Comparison of ENCODE assay signal across 13 mouse cellular contexts in the genomic region with DNA sequence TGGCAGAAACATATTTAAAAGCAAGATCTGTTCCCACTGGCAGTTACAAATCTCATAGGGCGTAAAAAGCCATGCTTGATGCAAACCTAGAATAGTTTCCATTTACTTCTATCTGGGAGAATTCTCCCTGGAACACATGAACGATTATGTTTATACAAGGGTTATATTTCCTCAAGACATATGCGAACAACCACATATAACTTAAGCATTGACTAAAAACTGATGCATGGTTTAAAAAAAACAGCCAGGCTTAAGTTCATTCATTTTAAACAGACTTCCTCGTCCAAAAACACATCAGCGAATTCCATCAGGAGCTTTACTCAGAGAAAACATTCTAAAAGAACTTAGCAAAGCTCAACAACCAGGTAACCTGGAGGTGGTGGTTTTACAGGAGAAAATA. TPM values are rescaled to one million over a fixed set of nuclear protein-coding genes. Genes with fewer than 3 reads are reported as not detected.
DNase-seq lines count a peak whose midpoint lies in the region; ATAC-seq and TF ChIP-seq lines count a peak whose summit lies in the region.
"Had no signal": no experiment of that assay in that cellular context is flagged by ENCODE, and none has a peak within 500 bp of the region (broad histone marks: within the 10 kb centered on the region; RNA-seq: fewer than 3 reads in every experiment).

No protein-coding gene starts in this region.

- no peak overlapping the region for H3K4me3 ChIP-seq in heart, embryonic 15.5 days
- H3K4me3 ChIP-seq in lung, embryonic 15.5 days = no peak overlapping the region
- H3K4me3 ChIP-seq in intestine, embryonic 15.5 days (replicated peaks) = no peak overlapping the region
- H3K4me3 ChIP-seq in stomach, postnatal 0 days (ENCODE audit: low read depth, low read length) = no peak overlapping the region
- H3K4me3 ChIP-seq: hindbrain, embryonic 15.5 days; left cerebral cortex, adult 2 months had no signal

- peak overlapping the region; percentile 88 for H3K27ac ChIP-seq in heart, embryonic 15.5 days
- H3K27ac ChIP-seq in lung, embryonic 15.5 days = peak overlapping the region; percentile 89
- H3K27ac ChIP-seq in intestine, embryonic 15.5 days = peak overlapping the region; percentile 87
- peak overlapping the region; percentile 85 for H3K27ac ChIP-seq in stomach, postnatal 0 days (replicated peaks)
- H3K27ac ChIP-seq: hindbrain, embryonic 15.5 days; left cerebral cortex, adult 2 months had no signal

- H3K9me3 ChIP-seq in heart, embryonic 15.5 days (replicated peaks) = no peaks in the 10 kb centered on the region
- H3K9me3 ChIP-seq in lung, embryonic 15.5 days = no peaks in the 10 kb centered on the region
- no peaks in the 10 kb centered on the region for H3K9me3 ChIP-seq in intestine, embryonic 15.5 days
- no peaks in the 10 kb centered on the region for H3K9me3 ChIP-seq in stomach, postnatal 0 days (ENCODE audit: control insufficient read depth, low read length)
- H3K9me3 ChIP-seq: hindbrain, embryonic 15.5 days had no signal

- TF ChIP-seq EP300 in stomach, postnatal 0 days (optimal IDR thresholded peaks at IDR 0.05) = peak; percentile 26

- no peak overlapping the region for H3K9ac ChIP-seq in heart, embryonic 15.5 days
- H3K9ac ChIP-seq in lung, embryonic 15.5 days = no peak overlapping the region
- no peak overlapping the region for H3K9ac ChIP-seq in intestine, embryonic 15.5 days
- no peak overlapping the region for H3K9ac ChIP-seq in stomach, postnatal 0 days (ENCODE audit: low read length)
- H3K9ac ChIP-seq: hindbrain, embryonic 15.5 days had no signal

- no peaks in the 10 kb centered on the region for H3K27me3 ChIP-seq in heart, embryonic 15.5 days
- no peaks in the 10 kb centered on the region for H3K27me3 ChIP-seq in lung, embryonic 15.5 days
- no peaks in the 10 kb centered on the region for H3K27me3 ChIP-seq in intestine, embryonic 15.5 days (replicated peaks)
- no peaks in the 10 kb centered on the region for H3K27me3 ChIP-seq in stomach, postnatal 0 days (ENCODE audit: control insufficient read depth, insufficient read depth, low read length)
- H3K27me3 ChIP-seq: hindbrain, embryonic 15.5 days; Patski had no signal

- no peak overlapping the region for H3K4me2 ChIP-seq in heart, embryonic 15.5 days
- H3K4me2 ChIP-seq in lung, embryonic 15.5 days = no peak overlapping the region
- no peak overlapping the region for H3K4me2 ChIP-seq in intestine, embryonic 15.5 days (replicated peaks)
- H3K4me2 ChIP-seq in stomach, postnatal 0 days (replicated peaks; ENCODE audit: low read depth) = no peak overlapping the region
- H3K4me2 ChIP-seq: hindbrain, embryonic 15.5 days; midbrain, embryonic 11.5 days had no signal

- ATAC-seq in heart, embryonic 15.5 days (replicated peaks; ENCODE audit: insufficient number of reproducible peaks, insufficient read depth, low FRiP score, low read depth) = no peak
- no peak for ATAC-seq in lung, embryonic 15.5 days (ENCODE audit: borderline replicate concordance, extremely low read depth, low FRiP score, low TSS enrichment)
- ATAC-seq in intestine, embryonic 15.5 days = 0 out of 2 replicates have a peak, but pooled peaks have one; percentile 6
- ATAC-seq in stomach, postnatal 0 days (ENCODE audit: low FRiP score, low TSS enrichment) = no peak
- ATAC-seq: Patski had no signal

- no peak for TF ChIP-seq CTCF in stomach, postnatal 0 days (IDR thresholded peaks at IDR 0.05; ENCODE audit: low read depth)

- intact Hi-C loops in heart, postnatal 36 days (cut with DNase I) = no loop called here

- H3K4me1 ChIP-seq in heart, embryonic 15.5 days (replicated peaks) = peaks cover 31% of the 10 kb centered on the region
- peaks cover 36% of the 10 kb centered on the region for H3K4me1 ChIP-seq in lung, embryonic 15.5 days
- peaks cover 14% of the 10 kb centered on the region for H3K4me1 ChIP-seq in intestine, embryonic 15.5 days (replicated peaks)
- H3K4me1 ChIP-seq in stomach, postnatal 0 days (replicated peaks; ENCODE audit: control insufficient read depth, insufficient read depth) = peaks cover 2% of the 10 kb centered on the region
- H3K4me1 ChIP-seq: hindbrain, embryonic 15.5 days had no signal

- DNase-seq in heart, postnatal 36 days = no peak
- DNase-seq in lung, postnatal 14 days = no peak
- no peak for DNase-seq in stomach, postnatal 0 days (ENCODE audit: low spot score)
- no peak for DNase-seq in left cerebral cortex, adult 11 months (ENCODE audit: low spot score)
- DNase-seq: cerebellum, adult 9-11 months; kidney, postnatal 36 days had no signal

- peaks cover 45% of the 10 kb centered on the region for H3K36me3 ChIP-seq in heart, embryonic 15.5 days
- peaks cover 51% of the 10 kb centered on the region for H3K36me3 ChIP-seq in lung, embryonic 15.5 days
- H3K36me3 ChIP-seq in intestine, embryonic 15.5 days = peaks cover 2% of the 10 kb centered on the region; the same call in 1 of the 2 replicates
- H3K36me3 ChIP-seq in stomach, postnatal 0 days (ENCODE audit: control insufficient read depth, insufficient read depth, low read length) = 0 out of 2 replicates have a peak, but pooled peaks cover 2% of the 10 kb centered on the region

- 65% methylated on average over 5 of the region's 5 CpGs for WGBS in heart, embryonic 15.5 days
- 57% methylated on average over 5 of the region's 5 CpGs for WGBS in lung, embryonic 15.5 days
- 46% methylated on average over 5 of the region's 5 CpGs for WGBS in intestine, embryonic 15.5 days
- 41% methylated on average over 5 of the region's 5 CpGs for WGBS in stomach, postnatal 0 days

RNA-seq across cellular contexts. Expression of a gene that starts 49.9 kb away (rescaled TPM):
- polyA plus RNA-seq in heart, embryonic 15.5 days (2015; fragmentation: Nextera tagmentation; extraction: Ambion mirVana) = 92.1 and 115 TPM in 2 replicates
- total RNA-seq in heart, postnatal 36 days (2021) = 1 to 10 TPM; 2.1 to 2.4 TPM
- polyA plus RNA-seq in lung, embryonic 15.5 days (2015; fragmentation: Nextera tagmentation; extraction: Ambion mirVana) = 15.4 and 16.4 TPM in 2 replicates
- 46.3 and 52.2 TPM in 2 replicates for polyA plus RNA-seq in intestine, embryonic 15.5 days (2015; fragmentation: Nextera tagmentation; extraction: Ambion mirVana)
- 24.0 and 24.1 TPM in 2 replicates for polyA plus RNA-seq in stomach, postnatal 0 days (2015; fragmentation: Nextera tagmentation; extraction: Ambion mirVana)
